Mouse (Mus musculus) MEL (cell line): ENCODE measurements around the gene Mcrip2. TPM values are rescaled to one million over a fixed set of nuclear protein-coding genes. Genes with fewer than 3 reads are reported as not detected.

Experiments used
- DNase-seq: peaks from one replicate; pipeline ENCODE4 v3.0.0; 2011; ENCODE audit warnings: low read depth, low spot score
- H3K27ac ChIP-seq: 2 replicates; pipeline ENCODE4 v1.5.1; 2012; ENCODE audit warnings: low read depth, mild to moderate bottlenecking, control low read depth, low read length, moderate library complexity; ENCODE audit not compliant: control insufficient read depth
- H3K27me3 ChIP-seq, 2 experiments: fragments of 150-350 bp in 1 of 2; sonication (generic) in 1 of 2; 2 replicates each; pipeline ENCODE4 v1.6.1; 2012; ENCODE audit warnings: low read length in 2 of 2, mild to moderate bottlenecking in 2 of 2, improper control_type of control experiment in 1 of 2, moderate library complexity in 1 of 2; ENCODE audit not compliant: insufficient read depth in 2 of 2, control insufficient read depth in 1 of 2
- H3K36me3 ChIP-seq, 2 experiments: 2 replicates each; pipeline ENCODE4 v1.6.1; 2012 to 2014; ENCODE audit warnings: low read length in 2 of 2, improper control_type of control experiment in 1 of 2, inconsistent platforms in 1 of 2, mild to moderate bottlenecking in 1 of 2; ENCODE audit not compliant: insufficient read depth in 2 of 2, control insufficient read depth in 1 of 2
- H3K4me1 ChIP-seq, 2 experiments: fragments of 150-350 bp in 1 of 2; sonication (generic) in 1 of 2; 2 replicates each; pipeline ENCODE4 v1.6.1; 2012; ENCODE audit warnings: low read length in 2 of 2, improper control_type of control experiment in 1 of 2, mild to moderate bottlenecking in 1 of 2; ENCODE audit not compliant: insufficient read depth in 2 of 2, control insufficient read depth in 1 of 2
- H3K4me3 ChIP-seq, 2 experiments: fragments of 150-350 bp in 1 of 2; sonication (generic) in 1 of 2; 2 replicates each; pipeline ENCODE4 v1.5.1; 2012; ENCODE audit warnings: low read depth in 2 of 2, low read length in 2 of 2, mild to moderate bottlenecking in 2 of 2, moderate library complexity in 2 of 2, control low read depth in 1 of 2, improper control_type of control experiment in 1 of 2; ENCODE audit not compliant: control insufficient read depth in 1 of 2, insufficient read depth in 1 of 2
- H3K79me2 ChIP-seq: 2 replicates; pipeline ENCODE4 v1.6.1; 2012; ENCODE audit warnings: mild to moderate bottlenecking, low read length, moderate library complexity; ENCODE audit not compliant: control insufficient read depth, poor library complexity, insufficient read depth
- H3K9ac ChIP-seq: 2 replicates; pipeline ENCODE4 v1.6.1; 2012; ENCODE audit warnings: low read depth, mild to moderate bottlenecking, control low read depth, low read length, moderate library complexity; ENCODE audit not compliant: control insufficient read depth, poor library complexity, severe bottlenecking
- H3K9me3 ChIP-seq: fragments of 150-350 bp; sonication (generic); replicated peaks from 2 replicates; pipeline ENCODE4 v1.6.1; 2012; ENCODE audit warnings: mild to moderate bottlenecking, low read length, improper control_type of control experiment, moderate library complexity; ENCODE audit not compliant: insufficient read depth
- CHD1 ChIP-seq: IDR thresholded peaks from 2 replicates; pipeline ENCODE4 v1.6.1; 2012; ENCODE audit warnings: low read depth, mild to moderate bottlenecking, inconsistent platforms, low read length, improper control_type of control experiment
- CHD2 ChIP-seq: IDR thresholded peaks from 2 replicates; pipeline ENCODE4 v1.6.1; 2011; ENCODE audit warnings: low read length, improper control_type of control experiment
- CTCF ChIP-seq, 3 experiments: IDR thresholded peaks in 2 of 3; conservative IDR thresholded peaks in 1 of 3; 2 replicates each; pipeline ENCODE4 v1.5.1; 2011 to 2012; ENCODE audit warnings: low read length in 3 of 3, low read depth in 2 of 3, mild to moderate bottlenecking in 2 of 3, improper control_type of control experiment in 1 of 3, inconsistent platforms in 1 of 3, mixed read lengths in 1 of 3, moderate library complexity in 1 of 3; ENCODE audit not compliant: control insufficient read depth in 1 of 3, insufficient read depth in 1 of 3, poor library complexity in 1 of 3, severe bottlenecking in 1 of 3
- ELF1 ChIP-seq: IDR thresholded peaks from 2 replicates; pipeline ENCODE4 v1.6.1; 2014; ENCODE audit warnings: low read depth, mild to moderate bottlenecking, inconsistent platforms, low read length, improper control_type of control experiment, moderate library complexity
- GABPA ChIP-seq: IDR thresholded peaks from 2 replicates; pipeline ENCODE4 v1.6.1; 2012; ENCODE audit warnings: low read depth, mild to moderate bottlenecking, inconsistent platforms, low read length, improper control_type of control experiment, moderate library complexity
- GATA1 ChIP-seq: IDR thresholded peaks from 2 replicates; pipeline ENCODE4 v1.6.1; 2011; ENCODE audit warnings: low read depth, low read length, improper control_type of control experiment
- HCFC1 ChIP-seq: IDR thresholded peaks from 2 replicates; pipeline ENCODE4 v1.6.1; 2012; ENCODE audit warnings: low read depth, mild to moderate bottlenecking, inconsistent platforms, low read length, improper control_type of control experiment, moderate library complexity
- MAFK ChIP-seq: IDR thresholded peaks from 2 replicates; pipeline ENCODE4 v1.6.1; 2011; ENCODE audit warnings: low read depth, mild to moderate bottlenecking, low read length, improper control_type of control experiment, borderline replicate concordance
- MAX ChIP-seq: IDR thresholded peaks from 2 replicates; pipeline ENCODE4 v1.6.1; 2011; ENCODE audit warnings: low read length, improper control_type of control experiment
- MAZ ChIP-seq: IDR thresholded peaks from 2 replicates; pipeline ENCODE4 v1.6.1; 2012; ENCODE audit warnings: low read depth, mild to moderate bottlenecking, inconsistent platforms, low read length, improper control_type of control experiment
- MXI1 ChIP-seq: IDR thresholded peaks from 2 replicates; pipeline ENCODE4 v1.6.1; 2011; ENCODE audit warnings: mild to moderate bottlenecking, low read depth, low read length, improper control_type of control experiment
- POLR2AphosphoS2 ChIP-seq: IDR thresholded peaks from 2 replicates; pipeline ENCODE4 v1.6.1; 2011; ENCODE audit warnings: low read length, improper control_type of control experiment
- POLR2AphosphoS5 ChIP-seq: IDR thresholded peaks from 2 replicates; pipeline ENCODE4 v1.6.1; 2012; ENCODE audit warnings: low read depth, borderline replicate concordance, mild to moderate bottlenecking, inconsistent platforms, low read length, moderate library complexity, mixed read lengths
- RAD21 ChIP-seq: IDR thresholded peaks from 2 replicates; pipeline ENCODE4 v1.6.1; 2011; ENCODE audit warnings: mild to moderate bottlenecking, low read depth, low read length, improper control_type of control experiment
- RCOR1 ChIP-seq: IDR thresholded peaks from 2 replicates; pipeline ENCODE4 v1.6.1; 2012; ENCODE audit warnings: low read depth, mild to moderate bottlenecking, inconsistent platforms, low read length, improper control_type of control experiment
- SIN3A ChIP-seq: IDR thresholded peaks from 2 replicates; pipeline ENCODE4 v1.6.1; 2012; ENCODE audit warnings: low read length, improper control_type of control experiment, inconsistent platforms
- TAL1 ChIP-seq: IDR thresholded peaks from 2 replicates; pipeline ENCODE4 v1.6.1; 2012; ENCODE audit warnings: mild to moderate bottlenecking, inconsistent platforms, low read length, moderate library complexity, mixed read lengths
- TBP ChIP-seq: IDR thresholded peaks from 2 replicates; pipeline ENCODE4 v1.8.0; 2011; ENCODE audit warnings: low read depth, low read length, improper control_type of control experiment
- USF2 ChIP-seq, 2 experiments: IDR thresholded peaks; 2 replicates each; pipeline ENCODE4 v1.6.1; 2011 to 2012; ENCODE audit warnings: improper control_type of control experiment in 2 of 2, low read length in 2 of 2, borderline replicate concordance in 1 of 2, inconsistent platforms in 1 of 2, low read depth in 1 of 2, mild to moderate bottlenecking in 1 of 2; ENCODE audit not compliant: insufficient read depth in 1 of 2
- ZKSCAN1 ChIP-seq: IDR thresholded peaks from 2 replicates; pipeline ENCODE4 v1.6.1; 2012; ENCODE audit warnings: low read depth, mild to moderate bottlenecking, inconsistent platforms, low read length, improper control_type of control experiment, moderate library complexity
- ZMIZ1 ChIP-seq: IDR thresholded peaks from 2 replicates; pipeline ENCODE4 v1.6.1; 2012; ENCODE audit warnings: low read depth, mild to moderate bottlenecking, inconsistent platforms, low read length, improper control_type of control experiment, moderate library complexity
- ZNF384 ChIP-seq: IDR thresholded peaks from 2 replicates; pipeline ENCODE4 v1.6.1; 2012; ENCODE audit warnings: low read depth, mild to moderate bottlenecking, inconsistent platforms, low read length, improper control_type of control experiment
- polyA plus RNA-seq, 2 experiments: library from polyadenylated mRNA; stranded (reverse) in 1 of 2; unstranded in 1 of 2; fragments of >175 nt in 1 of 2; fragments of >200 nt in 1 of 2; gene quantifications; 2 replicates each; pipeline versions ENCODE4 v1.2.1 to v1.2.4; 2012; ENCODE audit warnings: low replicate concordance in 2 of 2, low read depth in 1 of 2; ENCODE audit not compliant: insufficient read length in 2 of 2, insufficient read depth in 1 of 2, missing spikeins in 1 of 2
- total RNA-seq: library from RNA; depleted of rRNA; stranded (reverse); fragments of 300-350 nt; gene quantifications from 2 replicates; pipeline ENCODE4 v1.2.3, GENCODE M21; 2012

The Mcrip2 gene
- total and polyA plus RNA-seq, 3 experiments = 88.9 to 281 (median 107) TPM

GRCm38 (mm10) chr17:25874148-25874720 is 5.7 kb upstream of the Mcrip2 start:
- H3K9me3 ChIP-seq = no peaks in the 10 kb centered on the region
- peaks cover 2 to 19% of the 10 kb centered on the region in 2 experiments; a peak in 3 of 4 replicates for H3K4me1 ChIP-seq
- H3K9ac ChIP-seq = peak overlapping the region; percentile 73
- DNase-seq = no peak
- TF ChIP-seq ELF1 = no peak
- no peak for TF ChIP-seq CTCF (IDR thresholded peaks at IDR 0.05 in 2 of 3, conservative IDR thresholded peaks at IDR 0.05 in 1 of 3; ENCODE audit: control insufficient read depth in 1 of 3, insufficient read depth in 1 of 3, low read depth in 2 of 3, low read length in 3 of 3, poor library complexity in 1 of 3, severe bottlenecking in 1 of 3)
- no peak for TF ChIP-seq MAX
- TF ChIP-seq TAL1 = no peak
- TF ChIP-seq HCFC1 = no peak
- TF ChIP-seq GATA1 = no peak
- no peak for TF ChIP-seq POLR2AphosphoS2
- no peak for TF ChIP-seq RCOR1
- TF ChIP-seq RAD21 = no peak
- TF ChIP-seq ZMIZ1 = no peak
- no peak for TF ChIP-seq ZKSCAN1
- TF ChIP-seq MAZ = no peak
- no peak for TF ChIP-seq POLR2AphosphoS5
- H3K4me3 ChIP-seq = peak overlapping the region; percentile 82 to 87
- H3K79me2 ChIP-seq = peaks cover 6% of the 10 kb centered on the region; the same call in 1 of the 2 replicates
- H3K36me3 ChIP-seq = peaks cover 0 to 7% of the 10 kb centered on the region in 2 experiments; a peak in 2 of 4 replicates
- peak overlapping the region; percentile 26 for H3K27ac ChIP-seq
- H3K27me3 ChIP-seq = no peaks in the 10 kb centered on the region

- Histone ChIP-seq H3K79me2 (peaks cover 6% of the 10 kb centered on the region; the same call in 1 of the 2 replicates), H3K27ac (peak overlapping the region; percentile 26; the same call in 1 of the 2 replicates), H3K9me3 (no peaks in the 10 kb centered on the region), H3K27me3 (no peaks in the 10 kb centered on the region), H3K4me1 (peaks cover 2 to 19% of the 10 kb centered on the region in 2 experiments; a peak in 3 of 4 replicates), H3K9ac (peak overlapping the region; percentile 73)
- peak; percentile 20; the same call in 1 of the 2 replicates for TF ChIP-seq SIN3A
- no peak for TF ChIP-seq GABPA
- TF ChIP-seq TBP = peak; percentile 99
- peak; percentile 56; the same call in 1 of the 2 replicates for TF ChIP-seq ZNF384
- TF ChIP-seq MAZ = no peak
- no peak for TF ChIP-seq CHD2
- TF ChIP-seq MXI1 = no peak
- no peak for TF ChIP-seq CHD1
- TF ChIP-seq USF2 (IDR thresholded peaks at IDR 0.05; ENCODE audit: borderline replicate concordance in 1 of 2, insufficient read depth in 1 of 2, low read depth in 1 of 2, low read length in 2 of 2) = no peak
- 0 out of 2 replicates have a peak, but pooled peaks have one; percentile 29 for TF ChIP-seq MAFK
- TF ChIP-seq HCFC1 = 0 out of 2 replicates have a peak, but pooled peaks have one; percentile 12
- TF ChIP-seq, all 39 proteins: peak for 5
- H3K4me3 ChIP-seq = peak overlapping the region; percentile 82 to 87
- DNase-seq = peak; percentile 66
- H3K36me3 ChIP-seq = peaks cover 0 to 7% of the 10 kb centered on the region in 2 experiments; a peak in 2 of 4 replicates
Observed at GRCm38 (mm10) chr17:25873405-25874147, 5.0 kb upstream of the Mcrip2 start.
